Comparison of ENCODE assay signal across 21 mouse cellular contexts in the genomic region with DNA sequence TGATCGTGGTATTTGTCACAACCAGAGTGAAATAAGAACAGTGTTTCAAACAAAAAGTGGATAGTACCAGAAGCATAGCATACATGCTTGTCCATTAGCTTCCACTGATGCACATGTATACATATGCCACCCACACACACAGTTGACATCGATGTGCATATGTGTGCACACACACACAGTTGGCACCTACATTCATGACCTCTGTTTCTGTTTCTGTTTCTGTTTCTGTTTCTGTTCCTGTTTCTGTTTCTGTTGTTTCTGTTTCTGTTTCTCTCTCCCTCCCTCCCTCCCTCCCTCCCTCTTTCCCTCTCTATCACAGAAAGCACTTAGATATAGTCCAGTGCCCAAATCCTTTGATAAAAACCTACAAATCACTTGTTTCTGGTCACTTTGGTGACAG.
A peak's percentile ranks its signal among the peaks of the same experiment; 100 is the strongest.
DNase-seq lines count a peak whose midpoint lies in the region; ATAC-seq and TF ChIP-seq lines count a peak whose summit lies in the region.
"Had no signal": no experiment of that assay in that cellular context is flagged by ENCODE, and none has a peak within 500 bp of the region (broad histone marks: within the 10 kb centered on the region; RNA-seq: fewer than 3 reads in every experiment).

No protein-coding gene starts in this region.

- H3K4me1 ChIP-seq in hindbrain, embryonic 13.5 days (replicated peaks), result 0 out of 2 replicates have a peak, but pooled peaks cover 3% of the 10 kb centered on the region
- H3K4me1 ChIP-seq in hindbrain, embryonic 10.5 days (replicated peaks), result no peaks in the 10 kb centered on the region
- no peaks in the 10 kb centered on the region for H3K4me1 ChIP-seq in megakaryocyte, embryonic 14.5 days
- peaks cover 4 to 8% of the 10 kb centered on the region in 2 experiments; a peak in 3 of 4 replicates for H3K4me1 ChIP-seq in CH12.LX (ENCODE audit: control insufficient read depth in 1 of 2, insufficient read depth in 2 of 2)
- H3K4me1 ChIP-seq in kidney, embryonic 14.5 days (ENCODE audit: control insufficient read depth, insufficient read depth, low read length), result no peaks in the 10 kb centered on the region

- H3K27me3 ChIP-seq in hindbrain, embryonic 13.5 days, result no peaks in the 10 kb centered on the region
- H3K27me3 ChIP-seq in hindbrain, embryonic 10.5 days (ENCODE audit: insufficient read depth, poor library complexity, severe bottlenecking), result no peaks in the 10 kb centered on the region
- no peaks in the 10 kb centered on the region for H3K27me3 ChIP-seq in megakaryocyte, embryonic 14.5 days (replicated peaks)
- H3K27me3 ChIP-seq in CH12.LX (replicated peaks), result no peaks in the 10 kb centered on the region
- H3K27me3 ChIP-seq in kidney, embryonic 14.5 days (ENCODE audit: control insufficient read depth, insufficient read depth, low read length), result no peaks in the 10 kb centered on the region
- H3K27me3 ChIP-seq: Patski had no signal

- no peaks in the 10 kb centered on the region for H3K9me3 ChIP-seq in hindbrain, embryonic 13.5 days
- H3K9me3 ChIP-seq in hindbrain, embryonic 10.5 days, result no peaks in the 10 kb centered on the region
- peaks cover 59% of the 10 kb centered on the region for H3K9me3 ChIP-seq in megakaryocyte, embryonic 14.5 days
- H3K9me3 ChIP-seq in CH12.LX (replicated peaks; ENCODE audit: low read length), result peaks cover 61% of the 10 kb centered on the region
- H3K9me3 ChIP-seq in kidney, embryonic 14.5 days (ENCODE audit: control insufficient read depth, low read length), result no peaks in the 10 kb centered on the region

- no peaks in the 10 kb centered on the region for H3K36me3 ChIP-seq in hindbrain, embryonic 13.5 days
- H3K36me3 ChIP-seq in hindbrain, embryonic 10.5 days, result no peaks in the 10 kb centered on the region
- H3K36me3 ChIP-seq in megakaryocyte, embryonic 14.5 days (replicated peaks; ENCODE audit: low read length), result no peaks in the 10 kb centered on the region
- no peaks in the 10 kb centered on the region for H3K36me3 ChIP-seq in CH12.LX (replicated peaks in 1 of 2; ENCODE audit: control insufficient read depth in 1 of 2, insufficient read depth in 1 of 2, low read length in 1 of 2)
- no peaks in the 10 kb centered on the region for H3K36me3 ChIP-seq in kidney, embryonic 14.5 days (ENCODE audit: control insufficient read depth, insufficient read depth, low read length)
- H3K36me3 ChIP-seq: G1E had no signal

- H3K4me2 ChIP-seq in hindbrain, embryonic 13.5 days, result no peak overlapping the region
- H3K4me2 ChIP-seq in CH12.LX (ENCODE audit: insufficient read depth, low read depth, poor library complexity, severe bottlenecking), result no peak overlapping the region
- no peak overlapping the region for H3K4me2 ChIP-seq in kidney, embryonic 14.5 days (replicated peaks; ENCODE audit: low read depth, low read length)

- 92% methylated on average over 2 of the region's 2 CpGs for WGBS in hindbrain, embryonic 13.5 days
- WGBS in hindbrain, embryonic 10.5 days, result 89% methylated on average over 2 of the region's 2 CpGs
- 90% methylated on average over 2 of the region's 2 CpGs for WGBS in kidney, embryonic 14.5 days

- peak overlapping the region; percentile 18; the same call in 1 of the 2 replicates for H3K27ac ChIP-seq in hindbrain, embryonic 13.5 days
- H3K27ac ChIP-seq in hindbrain, embryonic 10.5 days, result no peak overlapping the region
- peak overlapping the region; percentile 13; the same call in 1 of the 2 replicates for H3K27ac ChIP-seq in CH12.LX (ENCODE audit: insufficient read depth, low read depth)
- no peak overlapping the region for H3K27ac ChIP-seq in kidney, embryonic 14.5 days (ENCODE audit: low read depth, low read length)

- TF ChIP-seq CTCF in CH12.LX (conservative IDR thresholded peaks at IDR 0.05 in 1 of 2, IDR thresholded peaks at IDR 0.05 in 1 of 2; ENCODE audit: low read depth in 2 of 2, low read length in 2 of 2), result no peak

- no peak for TF ChIP-seq RAD21 in CH12.LX (IDR thresholded peaks at IDR 0.05; ENCODE audit: low read depth, low read length)

- H3K4me3 ChIP-seq in hindbrain, embryonic 13.5 days, result no peak overlapping the region
- no peak overlapping the region for H3K4me3 ChIP-seq in hindbrain, embryonic 10.5 days
- peak overlapping the region; percentile 29 for H3K4me3 ChIP-seq in megakaryocyte, embryonic 14.5 days (replicated peaks)
- no peak overlapping the region for H3K4me3 ChIP-seq in CH12.LX (replicated peaks in 1 of 3; ENCODE audit: low read depth in 2 of 3, low read length in 2 of 3, poor library complexity in 1 of 3)
- H3K4me3 ChIP-seq in kidney, embryonic 14.5 days (ENCODE audit: low read length), result no peak overlapping the region

- in situ Hi-C loops in CH12.LX (cut with MboI; ENCODE audit: low pct_ligation_motif_present, low pct_unique_long_range_greater_than_20kb, low sequenced_read_pairs), result loop anchor here (10.0 kb wide), 1 partner anchor 143 kb away; no protein-coding TSS in a partner anchor

- no peak for TF ChIP-seq POLR2A in CH12.LX (IDR thresholded peaks at IDR 0.05; ENCODE audit: low read depth, low read length)

- H3K9ac ChIP-seq in hindbrain, embryonic 13.5 days, result no peak overlapping the region
- no peak overlapping the region for H3K9ac ChIP-seq in CH12.LX (ENCODE audit: insufficient read depth, low read depth)
- no peak overlapping the region for H3K9ac ChIP-seq in kidney, embryonic 14.5 days (ENCODE audit: low read depth, low read length)

- TF ChIP-seq EP300 in CH12.LX (IDR thresholded peaks at IDR 0.05; ENCODE audit: low read length), result 0 out of 2 replicates have a peak, but pooled peaks have one; percentile 32

- H3K79me2 ChIP-seq in CH12.LX (replicated peaks; ENCODE audit: control insufficient read depth, extremely low read depth, insufficient read depth, poor library complexity, severe bottlenecking), result no peaks in the 10 kb centered on the region

- dilution Hi-C loops in CH12.LX (cut with MboI; ENCODE audit: extremely low pct_ligation_motif_present, extremely low pct_unique_long_range_greater_than_20kb, low sequenced_read_pairs), result no loop called here

- no peak for ATAC-seq in hindbrain, embryonic 13.5 days (ENCODE audit: low FRiP score)
- ATAC-seq in megakaryocyte, adult 5-6 weeks (ENCODE audit: poor library complexity, severe bottlenecking), result no peak
- ATAC-seq in kidney, embryonic 14.5 days (ENCODE audit: low FRiP score, low TSS enrichment), result no peak
- ATAC-seq: activated CD4-positive, CD25-positive, alpha-beta regulatory T cell, adult 4 months; CD4-positive, CD25-positive, alpha-beta regulatory T cell, adult 4 months; Patski had no signal

- no peak for DNase-seq in hindbrain, embryonic 10.5 days (ENCODE audit: low spot score)
- no peak for DNase-seq in CH12.LX (ENCODE audit: extremely low read depth)
- DNase-seq: adrenal gland, adult 2 months; adrenal gland, adult 8-10 months; adrenal gland, postnatal 10 days; adrenal gland, postnatal 14 days; adrenal gland, postnatal 25 days; adrenal gland, postnatal 36 days; B cell, adult 2 months; cerebellum, adult 11 months; cerebellum, adult 11-12 months; cerebellum, adult 18-20 months; cerebellum, adult 2 months had no signal

TF ChIP-seq in CH12.LX, 34 proteins besides CTCF, POLR2A, EP300 and RAD21:
- TF ChIP-seq IRF4 (IDR thresholded peaks at IDR 0.05; ENCODE audit: low read depth, low read length) (peak; percentile 78), PAX5 (IDR thresholded peaks at IDR 0.05; ENCODE audit: low read length) (no peak), ZMIZ1 (IDR thresholded peaks at IDR 0.05; ENCODE audit: low read depth, low read length) (no peak), ETS1 (conservative IDR thresholded peaks at IDR 0.05; ENCODE audit: low read depth, low read length) (peak; percentile 87)

Comparison
In these comparisons a context has a peak if more than half of its experiments do, and no peak if none do; other contexts are left out.
1. H3K27ac ChIP-seq: peak in hindbrain, embryonic 13.5 days (single experiment) and CH12.LX (single experiment); none in hindbrain, embryonic 10.5 days (single experiment) and kidney, embryonic 14.5 days (single experiment).